Mouse (Mus musculus): ENCODE results near the gene Utp14a.
A peak's percentile ranks its signal among the peaks of the same experiment; 100 is the strongest.
"Not testable (repeated sequence)": the region's sequence is repeated elsewhere in the genome, so short reads cannot be mapped to it uniquely, and the experiment has no call there.

Utp14a gene

GRCm38 (mm10) chrX:48256468-48257007, at the start of gene Utp14a:
Gene Utp14a, plus strand, starts transcription at chrX:48256862.
- peak; percentile 95 for DNase-seq (ENCODE audit: low spot score)

GRCm38 (mm10) chrX:48207761-48208487, 48.7 kb upstream of the Utp14a start:
- peak; percentile 49 for DNase-seq (ENCODE audit: low spot score)

GRCm38 (mm10) chrX:48208519-48209185, 48.0 kb upstream of the Utp14a start, which contains the start of gene Zdhhc9:
Gene Zdhhc9, minus strand, starts transcription at chrX:48208878.
- DNase-seq (ENCODE audit: low spot score): peak; percentile 89

GRCm38 (mm10) chrX:48209746-48210145, 46.9 kb upstream of the Utp14a start:
- not testable (repeated sequence) for DNase-seq (ENCODE audit: low spot score)

- DNase-seq (ENCODE audit: low spot score): no peak
These were observed 37.2 kb upstream of the Utp14a start for GRCm38 (mm10) chrX:48219468-48219867.

- no peak for DNase-seq (ENCODE audit: low spot score)
These were observed 34.0 kb upstream of the Utp14a start for GRCm38 (mm10) chrX:48222706-48223105.

GRCm38 (mm10) chrX:48226225-48226624, 30.4 kb upstream of the Utp14a start:
- no peak for DNase-seq (ENCODE audit: low spot score)

- peak; percentile 67 for DNase-seq (ENCODE audit: low spot score)
These were observed 22.2 kb upstream of the Utp14a start for GRCm38 (mm10) chrX:48234417-48234816.

GRCm38 (mm10) chrX:48255830-48256428, 733 bp upstream of the Utp14a start:
- peak; percentile 4 for DNase-seq (ENCODE audit: low spot score)

GRCm38 (mm10) chrX:48257011-48257410, 349 bp downstream of the Utp14a start:
- DNase-seq (ENCODE audit: low spot score): peak; percentile 1

- no peak for DNase-seq (ENCODE audit: low spot score)
These were observed 15.0 kb downstream of the Utp14a start for GRCm38 (mm10) chrX:48271671-48272070.

- no peak for DNase-seq (ENCODE audit: low spot score)
These were observed 18.0 kb downstream of the Utp14a start for GRCm38 (mm10) chrX:48274634-48275033.

- DNase-seq (ENCODE audit: low spot score): peak; percentile 62
These were observed 21.4 kb downstream of the Utp14a start for GRCm38 (mm10) chrX:48278103-48278502.

- DNase-seq (ENCODE audit: low spot score): peak; percentile 61
These were observed 27.8 kb downstream of the Utp14a start for GRCm38 (mm10) chrX:48284386-48285005.

GRCm38 (mm10) chrX:48285006-48285650, 28.5 kb downstream of the Utp14a start:
- DNase-seq (ENCODE audit: low spot score): peak; percentile 57

GRCm38 (mm10) chrX:48285651-48286021, 29.0 kb downstream of the Utp14a start:
- DNase-seq (ENCODE audit: low spot score): peak; percentile 4

GRCm38 (mm10) chrX:48286488-48286887, 29.8 kb downstream of the Utp14a start:
- DNase-seq (ENCODE audit: low spot score): no peak

- DNase-seq (ENCODE audit: low spot score): no peak
These were observed 31.3 kb downstream of the Utp14a start for GRCm38 (mm10) chrX:48288008-48288407.

GRCm38 (mm10) chrX:48291413-48291812, 34.8 kb downstream of the Utp14a start:
- DNase-seq (ENCODE audit: low spot score): no peak

GRCm38 (mm10) chrX:48305356-48305755, 48.7 kb downstream of the Utp14a start:
- no peak for DNase-seq (ENCODE audit: low spot score)

- DNase-seq (ENCODE audit: low spot score): peak; percentile 30
These were observed 54.2 kb downstream of the Utp14a start for GRCm38 (mm10) chrX:48310706-48311517.
